Comparison of ENCODE assay signal across 8 mouse cellular contexts in the genomic region with DNA sequence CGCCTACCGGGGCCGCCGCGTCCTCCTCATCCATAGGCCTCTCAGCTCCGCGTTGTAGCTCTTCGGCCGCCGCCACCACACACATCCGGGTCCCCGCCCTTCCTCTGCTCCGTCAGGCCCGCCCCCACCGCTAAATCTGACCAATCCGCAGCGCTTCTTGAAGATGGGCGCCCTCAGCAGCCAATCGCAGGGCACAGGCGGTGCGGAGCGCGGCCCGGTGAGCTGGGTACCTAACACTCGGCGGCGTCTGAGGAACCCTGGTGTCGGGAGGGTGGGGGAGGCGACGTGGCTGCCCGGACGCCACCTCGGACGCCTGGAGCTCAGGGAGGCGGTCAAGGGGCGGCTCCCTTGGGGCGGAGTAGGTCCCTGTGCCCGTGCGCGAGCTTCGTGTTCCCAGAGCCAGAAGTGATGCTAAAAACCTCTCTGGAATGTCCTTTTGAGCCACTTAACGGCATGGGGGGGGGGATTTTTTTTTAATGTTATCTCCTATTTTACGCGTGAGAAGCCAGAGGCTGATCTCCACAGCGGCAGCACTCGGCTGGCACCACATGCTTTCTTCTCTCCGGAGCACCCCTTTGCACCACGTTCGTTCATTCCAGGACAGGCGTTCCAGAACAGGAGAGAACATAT. TPM values are rescaled to one million over a fixed set of nuclear protein-coding genes. Genes with fewer than 3 reads are reported as not detected.
A peak's percentile ranks its signal among the peaks of the same experiment; 100 is the strongest.
DNase-seq lines count a peak whose midpoint lies in the region; ATAC-seq and TF ChIP-seq lines count a peak whose summit lies in the region.

A gene (minus strand): TSS at position 106 of the 630 bp plus-strand sequence.

- H3K9ac ChIP-seq in forebrain, embryonic 16.5 days (replicated peaks; ENCODE audit: low read depth, low read length) = peak within 1 kb of the TSS; percentile 98
- peak within 1 kb of the TSS; percentile 72 for H3K9ac ChIP-seq in lung, embryonic 14.5 days

- intact Hi-C loops in heart, postnatal 36 days (cut with DNase I) = no loop called here

- TF ChIP-seq CTCF in G1E (IDR thresholded peaks at IDR 0.05; ENCODE audit: low read depth, low read length) = no peak
- peak; percentile 15; the same call in 1 of the 2 replicates for TF ChIP-seq CTCF in layer of hippocampus, adult 2 months (conservative IDR thresholded peaks at IDR 0.05)
- TF ChIP-seq CTCF in lung, embryonic 14.5 days (IDR thresholded peaks at IDR 0.05; ENCODE audit: low read depth) = no peak
- no peak for TF ChIP-seq CTCF in olfactory bulb, adult 2 months (IDR thresholded peaks at IDR 0.05; ENCODE audit: insufficient read depth, low read depth, low read length)
- 0 out of 2 replicates have a peak, but pooled peaks have one; percentile 56 for TF ChIP-seq CTCF in thymus, adult 2 months (IDR thresholded peaks at IDR 0.05; ENCODE audit: borderline replicate concordance, control insufficient read depth, extremely low read depth, insufficient read depth, low read length, poor library complexity)

- ATAC-seq in G1E (ENCODE audit: extremely low read depth, insufficient number of reproducible peaks, low FRiP score, poor library complexity, severe bottlenecking) = peak; percentile 99
- peak; percentile 100 for ATAC-seq in forebrain, embryonic 16.5 days
- ATAC-seq in lung, embryonic 14.5 days (ENCODE audit: insufficient read depth) = peak; percentile 99

- peak; percentile 100 for DNase-seq in G1E (ENCODE audit: low spot score)
- peak; percentile 96 to 99 for DNase-seq in cerebellum, adult 18-20 months
- DNase-seq in heart, postnatal 36 days = peak; percentile 99
- peak; percentile 96 to 98 for DNase-seq in layer of hippocampus, adult 2 months (ENCODE audit: low spot score in 2 of 2)
- DNase-seq in lung, embryonic 14.5 days = peak; percentile 96
- DNase-seq in thymus, adult 2 months = peak; percentile 99

- peaks cover 25% of the 10 kb centered on the region for H3K36me3 ChIP-seq in G1E (replicated peaks)
- peaks cover 13% of the 10 kb centered on the region for H3K36me3 ChIP-seq in forebrain, embryonic 16.5 days (ENCODE audit: control insufficient read depth, insufficient read depth)
- peaks cover 21% of the 10 kb centered on the region for H3K36me3 ChIP-seq in lung, embryonic 14.5 days (ENCODE audit: insufficient read depth)
- peaks cover 11% of the 10 kb centered on the region for H3K36me3 ChIP-seq in thymus, adult 2 months (ENCODE audit: control insufficient read depth, insufficient read depth, low read length)

- H3K27ac ChIP-seq in forebrain, embryonic 16.5 days (ENCODE audit: low read length) = peak within 1 kb of the TSS; percentile 84
- H3K27ac ChIP-seq in layer of hippocampus, adult 2 months = peak within 1 kb of the TSS; percentile 92
- peak within 1 kb of the TSS; percentile 71 for H3K27ac ChIP-seq in lung, embryonic 14.5 days (ENCODE audit: low read depth)
- peak within 1 kb of the TSS; percentile 43 for H3K27ac ChIP-seq in olfactory bulb, adult 2 months (ENCODE audit: insufficient read depth, low read depth, low read length)
- H3K27ac ChIP-seq in thymus, adult 2 months (ENCODE audit: control insufficient read depth, insufficient read depth, low read length) = no peak within 1 kb of the TSS

- H3K4me3 ChIP-seq in G1E (ENCODE audit: low read depth, low read length) = peak within 1 kb of the TSS; percentile 91
- peak within 1 kb of the TSS; percentile 81 for H3K4me3 ChIP-seq in forebrain, embryonic 16.5 days (replicated peaks; ENCODE audit: low read length)
- peak within 1 kb of the TSS; percentile 93 for H3K4me3 ChIP-seq in layer of hippocampus, adult 2 months
- H3K4me3 ChIP-seq in lung, embryonic 14.5 days (ENCODE audit: low read depth, low read length) = peak within 1 kb of the TSS; percentile 81
- H3K4me3 ChIP-seq in olfactory bulb, adult 2 months (ENCODE audit: insufficient read depth, low read depth, low read length) = peak within 1 kb of the TSS; percentile 82
- peak within 1 kb of the TSS; percentile 94 for H3K4me3 ChIP-seq in thymus, adult 2 months (ENCODE audit: control insufficient read depth, insufficient read depth, low read length)

- H3K9me3 ChIP-seq in G1E (replicated peaks) = no peaks in the 10 kb centered on the region
- H3K9me3 ChIP-seq in forebrain, embryonic 16.5 days (ENCODE audit: control insufficient read depth, low read length) = no peaks in the 10 kb centered on the region
- no peaks in the 10 kb centered on the region for H3K9me3 ChIP-seq in lung, embryonic 14.5 days (ENCODE audit: low read depth, low read length)

- H3K27me3 ChIP-seq in G1E (ENCODE audit: insufficient read depth, low read length) = peaks cover under 1% of the 10 kb centered on the region; the same call in 1 of the 2 replicates
- no peaks in the 10 kb centered on the region for H3K27me3 ChIP-seq in forebrain, embryonic 16.5 days (replicated peaks; ENCODE audit: control insufficient read depth, insufficient read depth, low read length)
- H3K27me3 ChIP-seq in lung, embryonic 14.5 days (ENCODE audit: insufficient read depth, low read length) = no peaks in the 10 kb centered on the region
- no peaks in the 10 kb centered on the region for H3K27me3 ChIP-seq in thymus, adult 2 months (ENCODE audit: control insufficient read depth, insufficient read depth, low read length)

- peak within 1 kb of the TSS; percentile 83 for H3K4me2 ChIP-seq in forebrain, embryonic 16.5 days (ENCODE audit: low read length)
- peak within 1 kb of the TSS; percentile 68 for H3K4me2 ChIP-seq in lung, embryonic 14.5 days

- TF ChIP-seq POLR2A in olfactory bulb, adult 2 months (IDR thresholded peaks at IDR 0.05; ENCODE audit: insufficient read depth, low read depth, low read length) = peak; percentile 77
- TF ChIP-seq POLR2A in thymus, adult 2 months (IDR thresholded peaks at IDR 0.05; ENCODE audit: control insufficient read depth, extremely low read depth, insufficient read depth, low read length, poor library complexity) = peak; percentile 81

- peaks cover 37% of the 10 kb centered on the region for H3K4me1 ChIP-seq in G1E (ENCODE audit: insufficient read depth, low read depth, low read length)
- H3K4me1 ChIP-seq in forebrain, embryonic 16.5 days (replicated peaks; ENCODE audit: control insufficient read depth, insufficient read depth, low read length) = peaks cover 13% of the 10 kb centered on the region
- peaks cover 11% of the 10 kb centered on the region; the same call in 1 of the 2 replicates for H3K4me1 ChIP-seq in lung, embryonic 14.5 days (ENCODE audit: insufficient read depth)
- peaks cover 7% of the 10 kb centered on the region; the same call in 1 of the 2 replicates for H3K4me1 ChIP-seq in olfactory bulb, adult 2 months (ENCODE audit: control insufficient read depth, insufficient read depth, low read length)
- peaks cover 11% of the 10 kb centered on the region for H3K4me1 ChIP-seq in thymus, adult 2 months (replicated peaks; ENCODE audit: control insufficient read depth, insufficient read depth, low read length)

- 0% methylated on average over 49 of the region's 50 CpGs for WGBS in forebrain, embryonic 16.5 days
- WGBS in lung, embryonic 14.5 days = under 1% methylated on average over 50 of the region's 50 CpGs
- under 1% methylated on average over 50 of the region's 50 CpGs for WGBS in olfactory bulb, adult 2 months
- 1% methylated on average over 50 of the region's 50 CpGs for WGBS in thymus, adult 2 months

RNA-seq across cellular contexts. Expression of the gene that starts here (rescaled TPM):
- total RNA-seq in G1E (2014; fragmentation: Nextera tagmentation) (5.3 and 7.1 TPM in 2 replicates), G1E (2017) (12.1 and 12.3 TPM in 2 replicates)
- polyA plus RNA-seq in G1E (2012) = 12.7 and 14.9 TPM in 2 replicates
- polyA plus RNA-seq in forebrain, embryonic 16.5 days (2015; fragmentation: Nextera tagmentation; extraction: Ambion mirVana) = 48.2 and 56.4 TPM in 2 replicates
- 10 to 100 TPM; 14.8 to 14.9 TPM for total RNA-seq in heart, postnatal 36 days (2021)
- total RNA-seq in layer of hippocampus, adult 2 months (2021) = 100 to 1,000 TPM; 151 to 155 TPM
- 11.5 and 13.6 TPM in 2 replicates for polyA plus RNA-seq in lung, embryonic 14.5 days (2014; fragmentation: Nextera tagmentation; extraction: Ambion mirVana)
- polyA plus RNA-seq in olfactory bulb, adult 2 months (2012; ENCODE audit: insufficient read depth, insufficient read length, low replicate concordance, missing spikeins) = not detected in 2 replicates
- 40.8 and 43.1 TPM in 2 replicates for polyA plus RNA-seq in thymus, adult 2 months (2012; rRNA removed)

Comparison
In these comparisons a context has a peak if more than half of its experiments do, and no peak if none do; other contexts are left out.
1. RNA of the gene that starts here (total RNA-seq): 151 to 155 TPM in layer of hippocampus, adult 2 months; 14.8 to 14.9 TPM in heart, postnatal 36 days and 5.3 to 12.3 TPM in G1E; every median in the first group is over 4 times any median in the second.
2. CTCF ChIP-seq: peak in layer of hippocampus, adult 2 months (single experiment) and thymus, adult 2 months (single experiment); none in G1E (single experiment), lung, embryonic 14.5 days (single experiment) and olfactory bulb, adult 2 months (single experiment).
3. Peak in every context shown above with its lines, with median percentiles within 50 percentile points of each other: ATAC-seq, DNase-seq and H3K4me3 ChIP-seq.